Mouse (Mus musculus) skeletal muscle tissue, postnatal 0 days (tissue): ENCODE data around the gene Olfr1324. TPM values are rescaled to one million over a fixed set of nuclear protein-coding genes. Genes with fewer than 3 reads are reported as not detected.

Source experiments
- polyA plus RNA-seq: library from polyadenylated mRNA; unstranded; fragments of >200 nt; fragmentation: Nextera tagmentation; extraction: Ambion mirVana; gene quantifications from 2 replicates; pipeline ENCODE4 v1.2.1, GENCODE M21; 2015

Gene Olfr1324
- not detected in 2 replicates for polyA plus RNA-seq

DNA sequence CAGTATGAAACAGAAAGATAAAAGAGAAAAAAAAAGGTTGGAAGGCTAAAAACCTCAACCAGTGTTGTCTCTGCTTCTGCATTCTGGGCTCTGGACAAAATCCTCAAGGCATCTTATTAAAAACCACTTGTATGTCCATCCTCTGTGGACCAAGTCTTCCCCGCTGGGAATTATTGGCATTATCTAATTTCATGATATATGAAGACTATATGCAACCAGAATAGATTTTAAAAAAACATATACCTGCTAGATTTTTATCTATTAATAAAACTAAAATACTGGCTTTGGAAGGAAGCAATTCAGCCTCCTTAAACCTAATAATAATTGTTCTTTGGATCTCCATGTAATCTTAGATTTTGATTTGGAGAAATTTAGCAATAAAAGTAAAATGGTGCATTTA lies at the start of gene Olfr1324:
Gene Olfr1324, minus strand, starts transcription at position 101 of the 400 bp plus-strand sequence.

